Mouse (Mus musculus) testis, adult 2 months (tissue): ENCODE measurements around the gene Hist2h3b.

Experiments used
- CTCF ChIP-seq: fragments of 200-500 bp; IDR thresholded peaks from 2 replicates; pipeline ENCODE4 v1.5.1; 2012; ENCODE audit warnings: low read depth, mild to moderate bottlenecking, inconsistent platforms, low read length, moderate library complexity; ENCODE audit not compliant: control insufficient read depth, insufficient read depth, insufficient replicate concordance
- POLR2A ChIP-seq: fragments of 200-500 bp; IDR thresholded peaks from 2 replicates; pipeline ENCODE4 v1.6.1; 2012; ENCODE audit warnings: low read depth, mild to moderate bottlenecking, inconsistent platforms, low read length, moderate library complexity; ENCODE audit not compliant: control insufficient read depth

DNA sequence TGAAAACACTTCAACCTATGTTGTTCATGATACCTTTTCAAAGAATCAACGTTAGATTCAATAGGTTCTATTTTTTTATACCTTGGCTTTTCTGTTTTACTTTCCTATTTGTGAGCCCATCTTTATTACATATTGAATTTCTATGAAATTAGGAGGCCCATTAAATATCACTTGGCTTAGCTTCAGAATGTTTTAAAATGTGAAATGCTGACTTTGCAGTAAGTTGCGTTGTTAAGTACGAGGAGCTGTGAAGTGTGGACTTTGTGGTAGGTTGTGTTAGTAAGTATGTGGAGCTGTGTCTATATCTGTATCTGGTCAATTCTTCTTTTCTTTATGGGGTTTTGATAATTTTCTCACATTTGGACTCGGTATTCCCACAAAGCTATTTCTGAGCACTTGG, 29.9 kb downstream of the Hist2h3b start:
- no peak for TF ChIP-seq POLR2A
- TF ChIP-seq CTCF, result no peak
